Mouse (Mus musculus): ENCODE measurements around the gene Cav1.

The Cav1 gene

DNA sequence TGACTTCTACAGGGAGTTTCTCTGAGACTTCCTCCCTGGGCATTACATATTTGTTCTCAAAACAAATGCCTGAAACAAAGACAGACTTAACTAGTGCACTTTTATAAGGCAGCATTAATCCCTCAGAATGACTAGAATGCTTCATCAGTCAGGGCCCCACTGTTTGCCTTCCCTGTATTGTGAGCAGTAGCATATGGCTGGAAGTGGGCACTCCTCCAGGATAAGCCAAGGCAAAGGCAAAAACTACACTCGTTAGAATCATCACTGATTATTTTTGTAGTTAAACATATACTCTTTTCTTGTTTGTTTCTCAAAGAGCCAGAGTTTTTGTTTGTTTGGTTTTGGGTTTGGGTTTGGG, 11.0 kb downstream of the Cav1 start:
- no peak for DNase-seq (ENCODE audit: low spot score in 2 of 2)

GRCm38 (mm10) chr6:17317944-17318343, 11.8 kb downstream of the Cav1 start:
- DNase-seq (ENCODE audit: low spot score in 2 of 2), result no peak

GRCm38 (mm10) chr6:17321976-17322375, 15.8 kb downstream of the Cav1 start:
- DNase-seq (ENCODE audit: low spot score in 2 of 2), result no peak

DNA sequence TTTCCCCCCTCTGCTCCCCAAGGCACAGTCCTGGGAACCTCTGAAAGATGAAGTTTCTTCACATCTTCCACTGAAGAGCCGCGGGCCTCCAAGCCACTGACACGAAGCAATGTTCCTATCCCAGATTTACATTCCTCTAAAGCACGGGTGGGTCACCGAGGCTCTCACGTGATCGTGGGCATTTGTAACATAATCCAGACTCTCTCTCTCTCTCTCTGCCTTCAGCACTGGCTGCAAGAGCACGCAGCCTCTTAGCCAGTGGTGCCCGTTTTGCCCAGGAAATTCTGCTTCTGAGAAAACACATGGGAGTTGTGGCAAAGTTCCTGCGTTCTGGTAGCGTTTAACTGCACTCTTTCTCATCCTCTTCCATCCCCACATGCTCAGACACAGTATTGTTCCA, 21.1 kb downstream of the Cav1 start:
- no peak for DNase-seq (ENCODE audit: low spot score in 2 of 2)

- no peak for DNase-seq (ENCODE audit: low spot score in 2 of 2)
Observed at GRCm38 (mm10) chr6:17329801-17330200, 23.7 kb downstream of the Cav1 start.

GRCm38 (mm10) chr6:17337724-17338123, 31.6 kb downstream of the Cav1 start:
- DNase-seq (ENCODE audit: low spot score in 2 of 2), result no peak

- DNase-seq (ENCODE audit: low spot score in 2 of 2), result no peak
Observed at GRCm38 (mm10) chr6:17340406-17340805, 34.3 kb downstream of the Cav1 start.

- no peak for DNase-seq (ENCODE audit: low spot score in 2 of 2)
Observed at GRCm38 (mm10) chr6:17348011-17348410, 41.9 kb downstream of the Cav1 start.

DNA sequence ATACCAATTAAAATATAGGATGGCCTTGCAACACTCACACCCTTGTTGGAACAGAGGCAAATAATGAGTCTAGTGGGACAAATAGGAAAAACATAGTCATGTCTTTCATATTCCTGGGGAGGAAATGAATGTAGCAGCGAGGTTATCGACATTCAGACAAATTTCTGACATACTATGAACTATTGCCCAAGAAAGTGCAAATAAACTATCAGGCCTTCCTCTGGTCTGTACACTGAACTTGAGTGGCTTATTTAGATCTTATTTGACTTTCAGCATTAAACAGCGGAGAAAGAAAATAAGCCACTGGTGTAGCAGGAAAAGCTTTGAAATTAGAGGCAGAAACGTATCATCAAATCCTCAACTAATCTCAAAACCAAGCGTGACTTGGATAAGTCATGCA, 44.7 kb downstream of the Cav1 start:
- DNase-seq (ENCODE audit: low spot score in 2 of 2), result no peak

- peak; percentile 62 to 64 for DNase-seq (ENCODE audit: low spot score in 2 of 2)
Observed at GRCm38 (mm10) chr6:17358896-17359690, 53.0 kb downstream of the Cav1 start.

DNA sequence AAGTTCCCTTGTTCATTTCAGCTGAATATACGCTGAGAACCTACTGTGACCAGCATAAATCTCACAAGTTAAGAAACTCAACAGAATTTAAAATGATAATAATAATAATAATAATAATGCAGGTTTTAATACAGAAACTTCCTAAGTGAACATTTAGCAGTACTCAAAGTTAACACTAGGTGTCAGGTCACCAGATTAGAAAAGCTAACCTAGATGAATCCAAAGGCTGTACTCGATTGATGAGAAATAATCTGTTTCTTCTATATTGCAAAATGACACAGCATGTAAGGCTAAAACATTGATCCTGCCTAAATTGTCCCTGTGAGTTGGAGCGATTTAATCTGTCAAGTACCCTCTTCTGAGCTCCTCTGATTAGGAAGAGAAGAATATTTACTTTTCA, 56.6 kb downstream of the Cav1 start:
- DNase-seq (ENCODE audit: low spot score in 2 of 2), result no peak

- DNase-seq (ENCODE audit: low spot score in 2 of 2), result no peak
Observed at GRCm38 (mm10) chr6:17363446-17364179, 57.5 kb downstream of the Cav1 start.

GRCm38 (mm10) chr6:17374326-17374725, 68.2 kb downstream of the Cav1 start:
- no peak for DNase-seq (ENCODE audit: low spot score in 2 of 2)

DNA sequence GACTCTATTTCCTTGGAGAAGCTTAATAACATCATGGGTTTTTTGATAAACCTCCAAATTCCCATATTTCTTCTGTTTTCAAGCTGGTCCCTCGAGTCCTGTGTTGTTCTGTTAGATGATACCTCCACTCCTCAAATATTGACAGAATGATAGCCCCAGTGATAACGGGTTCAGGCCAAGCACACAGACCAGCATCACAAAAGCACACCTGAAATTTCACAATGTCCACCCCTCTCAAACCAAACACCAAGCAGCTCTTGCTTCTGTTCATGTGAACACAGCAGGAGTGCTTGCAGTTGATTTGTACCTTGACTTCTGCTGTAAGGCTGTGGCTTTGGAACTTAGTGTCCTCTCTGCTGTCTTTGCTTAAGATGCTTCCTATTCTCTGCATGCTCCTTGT, 71.2 kb downstream of the Cav1 start:
- DNase-seq (ENCODE audit: low spot score in 2 of 2), result no peak

- DNase-seq (ENCODE audit: low spot score in 2 of 2), result no peak
Observed at GRCm38 (mm10) chr6:17380102-17380501, 74.0 kb downstream of the Cav1 start.

- DNase-seq (ENCODE audit: low spot score in 2 of 2), result no peak
Observed at GRCm38 (mm10) chr6:17381690-17382089, 75.6 kb downstream of the Cav1 start.

DNA sequence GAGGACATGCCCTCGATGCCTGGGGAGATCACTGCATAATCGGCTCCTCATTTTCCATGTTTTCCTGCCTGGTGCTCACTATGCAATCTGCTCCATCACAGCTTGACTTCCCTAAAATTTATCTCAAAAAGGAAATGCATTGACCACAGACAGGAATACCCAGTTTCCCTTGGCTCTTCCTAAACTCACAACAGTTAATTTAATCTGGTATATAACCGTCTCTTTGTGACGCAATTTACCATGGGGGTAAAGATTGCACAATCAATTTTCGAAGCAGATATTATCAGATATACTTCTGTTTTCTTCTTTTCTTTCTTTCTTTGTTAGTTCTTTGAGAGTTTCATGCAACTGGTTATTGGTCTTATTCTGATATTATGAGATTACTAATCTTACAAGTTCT, 79.4 kb downstream of the Cav1 start:
- no peak for DNase-seq (ENCODE audit: low spot score in 2 of 2)

GRCm38 (mm10) chr6:17387991-17388710, 82.0 kb downstream of the Cav1 start:
- DNase-seq (ENCODE audit: low spot score in 2 of 2), result peak; percentile 24 to 56
